Mouse (Mus musculus): ENCODE measurements around the gene Lyzl6. TPM values are rescaled to one million over a fixed set of nuclear protein-coding genes. Genes with fewer than 3 reads are reported as not detected.

Gene Lyzl6
- polyA plus RNA-seq, 1 experiment from 2014 or later = not detected

- Histone ChIP-seq H3K4me1 (ENCODE audit: control insufficient read depth, insufficient read depth, low read length) (0 out of 2 replicates have a peak, but pooled peaks cover 4% of the 10 kb centered on the region), H3K27ac (ENCODE audit: low read length) (no peak overlapping the region), H3K4me3 (ENCODE audit: low read length) (no peak overlapping the region), H3K9ac (ENCODE audit: low read length) (no peak overlapping the region), H3K36me3 (ENCODE audit: control insufficient read depth, insufficient read depth) (no peaks in the 10 kb centered on the region), H3K4me2 (ENCODE audit: low read depth, low read length) (no peak overlapping the region), H3K9me3 (replicated peaks; ENCODE audit: control insufficient read depth, low read length) (peaks cover 3% of the 10 kb centered on the region), H3K27me3 (ENCODE audit: control insufficient read depth, insufficient read depth, low read length) (peaks cover 73% of the 10 kb centered on the region)
- 28% methylated on average over 7 of the region's 7 CpGs for WGBS
- no peak for ATAC-seq (replicated peaks; ENCODE audit: extremely low read depth, insufficient read depth, low FRiP score)
Measured at GRCm38 (mm10) chr11:103648656-103649055, 10.0 kb upstream of the Lyzl6 start.

- 6% methylated on average over 11 of the region's 11 CpGs for WGBS
- peaks cover 68% of the 10 kb centered on the region for H3K27me3 ChIP-seq (ENCODE audit: control insufficient read depth, insufficient read depth, low read length)
- no peak overlapping the region for H3K4me2 ChIP-seq (ENCODE audit: low read depth, low read length)
- H3K4me3 ChIP-seq (ENCODE audit: low read length) = no peak overlapping the region
- H3K9ac ChIP-seq (ENCODE audit: low read length) = no peak overlapping the region
- H3K36me3 ChIP-seq (ENCODE audit: control insufficient read depth, insufficient read depth) = no peaks in the 10 kb centered on the region
- ATAC-seq (replicated peaks; ENCODE audit: extremely low read depth, insufficient read depth, low FRiP score) = no peak
- H3K27ac ChIP-seq (ENCODE audit: low read length) = no peak overlapping the region
- peaks cover 3% of the 10 kb centered on the region for H3K9me3 ChIP-seq (replicated peaks; ENCODE audit: control insufficient read depth, low read length)
- 0 out of 2 replicates have a peak, but pooled peaks cover 4% of the 10 kb centered on the region for H3K4me1 ChIP-seq (ENCODE audit: control insufficient read depth, insufficient read depth, low read length)
Measured at GRCm38 (mm10) chr11:103647921-103648620, 9.4 kb upstream of the Lyzl6 start.

GRCm38 (mm10) chr11:103646301-103646700, 7.6 kb upstream of the Lyzl6 start:
- no peaks in the 10 kb centered on the region for H3K36me3 ChIP-seq (ENCODE audit: control insufficient read depth, insufficient read depth)
- 0 out of 2 replicates have a peak, but pooled peaks cover 4% of the 10 kb centered on the region for H3K4me1 ChIP-seq (ENCODE audit: control insufficient read depth, insufficient read depth, low read length)
- no peak for ATAC-seq (replicated peaks; ENCODE audit: extremely low read depth, insufficient read depth, low FRiP score)
- 73% methylated on average over 6 of the region's 6 CpGs for WGBS
- H3K27ac ChIP-seq (ENCODE audit: low read length) = no peak overlapping the region
- H3K4me3 ChIP-seq (ENCODE audit: low read length) = no peak overlapping the region
- H3K27me3 ChIP-seq (ENCODE audit: control insufficient read depth, insufficient read depth, low read length) = peaks cover 50% of the 10 kb centered on the region
- H3K9ac ChIP-seq (ENCODE audit: low read length) = no peak overlapping the region
- peaks cover 3% of the 10 kb centered on the region for H3K9me3 ChIP-seq (replicated peaks; ENCODE audit: control insufficient read depth, low read length)
- H3K4me2 ChIP-seq (ENCODE audit: low read depth, low read length) = no peak overlapping the region

GRCm38 (mm10) chr11:103645731-103646130, 7.0 kb upstream of the Lyzl6 start:
- no peak overlapping the region for H3K9ac ChIP-seq (ENCODE audit: low read length)
- H3K36me3 ChIP-seq (ENCODE audit: control insufficient read depth, insufficient read depth) = no peaks in the 10 kb centered on the region
- no peak overlapping the region for H3K27ac ChIP-seq (ENCODE audit: low read length)
- no peak overlapping the region for H3K4me2 ChIP-seq (ENCODE audit: low read depth, low read length)
- H3K9me3 ChIP-seq (replicated peaks; ENCODE audit: control insufficient read depth, low read length) = peaks cover 3% of the 10 kb centered on the region
- H3K27me3 ChIP-seq (ENCODE audit: control insufficient read depth, insufficient read depth, low read length) = peaks cover 49% of the 10 kb centered on the region
- H3K4me3 ChIP-seq (ENCODE audit: low read length) = no peak overlapping the region
- ATAC-seq (replicated peaks; ENCODE audit: extremely low read depth, insufficient read depth, low FRiP score) = no peak
- H3K4me1 ChIP-seq (ENCODE audit: control insufficient read depth, insufficient read depth, low read length) = 0 out of 2 replicates have a peak, but pooled peaks cover 4% of the 10 kb centered on the region
- 58% methylated on average over 8 of the region's 8 CpGs for WGBS

GRCm38 (mm10) chr11:103643211-103643610, 4.5 kb upstream of the Lyzl6 start:
- no peak for ATAC-seq (replicated peaks; ENCODE audit: extremely low read depth, insufficient read depth, low FRiP score)
- Histone ChIP-seq H3K36me3 (ENCODE audit: control insufficient read depth, insufficient read depth) (no peaks in the 10 kb centered on the region), H3K9ac (ENCODE audit: low read length) (no peak overlapping the region), H3K27me3 (ENCODE audit: control insufficient read depth, insufficient read depth, low read length) (peaks cover 28% of the 10 kb centered on the region), H3K4me1 (ENCODE audit: control insufficient read depth, insufficient read depth, low read length) (no peaks in the 10 kb centered on the region), H3K9me3 (replicated peaks; ENCODE audit: control insufficient read depth, low read length) (peaks cover 3% of the 10 kb centered on the region), H3K4me3 (ENCODE audit: low read length) (no peak overlapping the region), H3K4me2 (ENCODE audit: low read depth, low read length) (no peak overlapping the region), H3K27ac (ENCODE audit: low read length) (no peak overlapping the region)
- WGBS = 65% methylated on average over 9 of the region's 9 CpGs

DNA sequence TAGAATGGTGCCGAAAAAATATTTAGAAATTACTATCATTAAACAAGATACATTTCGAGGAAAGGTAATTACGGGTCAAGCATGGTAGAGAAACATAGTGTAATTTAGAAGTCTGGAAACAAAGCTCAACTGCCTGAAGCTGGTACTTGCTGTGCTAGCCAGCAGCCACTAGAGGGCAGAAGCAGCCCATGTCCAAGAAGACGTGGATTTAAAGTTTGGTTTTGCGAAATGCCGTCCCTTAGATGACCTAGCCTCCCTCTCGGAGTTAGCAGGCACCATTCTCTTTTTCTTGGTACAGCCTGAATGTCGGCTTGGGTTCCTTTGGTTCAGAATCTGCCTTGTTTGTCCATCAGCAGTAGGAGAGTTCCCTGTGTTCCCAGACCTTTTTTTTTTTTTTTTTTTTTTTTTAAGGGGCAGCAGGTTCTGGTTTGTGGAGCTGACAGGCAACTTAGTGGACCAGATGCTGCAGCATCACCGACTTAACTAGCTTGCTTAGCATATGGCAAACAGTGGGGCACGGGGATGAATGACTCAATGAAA, 787 bp upstream of the Lyzl6 start:
- 6% methylated on average over 10 of the region's 10 CpGs for WGBS
- Histone ChIP-seq H3K36me3 (ENCODE audit: control insufficient read depth, insufficient read depth) (no peaks in the 10 kb centered on the region), H3K27ac (ENCODE audit: low read length) (no peak overlapping the region), H3K9ac (ENCODE audit: low read length) (no peak overlapping the region), H3K27me3 (ENCODE audit: control insufficient read depth, insufficient read depth, low read length) (peaks cover 9% of the 10 kb centered on the region), H3K4me1 (ENCODE audit: control insufficient read depth, insufficient read depth, low read length) (no peaks in the 10 kb centered on the region), H3K4me3 (ENCODE audit: low read length) (no peak overlapping the region), H3K9me3 (replicated peaks; ENCODE audit: control insufficient read depth, low read length) (peaks cover 2% of the 10 kb centered on the region), H3K4me2 (ENCODE audit: low read depth, low read length) (no peak overlapping the region)
- ATAC-seq (replicated peaks; ENCODE audit: extremely low read depth, insufficient read depth, low FRiP score) = no peak

GRCm38 (mm10) chr11:103636261-103636660, 2.4 kb downstream of the Lyzl6 start:
- Histone ChIP-seq H3K27me3 (ENCODE audit: control insufficient read depth, insufficient read depth, low read length) (peaks cover 10% of the 10 kb centered on the region), H3K27ac (ENCODE audit: low read length) (no peak overlapping the region), H3K36me3 (ENCODE audit: control insufficient read depth, insufficient read depth) (no peaks in the 10 kb centered on the region), H3K4me3 (ENCODE audit: low read length) (no peak overlapping the region), H3K9ac (ENCODE audit: low read length) (no peak overlapping the region), H3K4me1 (ENCODE audit: control insufficient read depth, insufficient read depth, low read length) (no peaks in the 10 kb centered on the region), H3K4me2 (ENCODE audit: low read depth, low read length) (no peak overlapping the region), H3K9me3 (replicated peaks; ENCODE audit: control insufficient read depth, low read length) (no peaks in the 10 kb centered on the region)
- no peak for ATAC-seq (replicated peaks; ENCODE audit: extremely low read depth, insufficient read depth, low FRiP score)
- WGBS = 69% methylated on average over 6 of the region's 6 CpGs

GRCm38 (mm10) chr11:103635481-103635880, 3.2 kb downstream of the Lyzl6 start:
- no peaks in the 10 kb centered on the region for H3K36me3 ChIP-seq (ENCODE audit: control insufficient read depth, insufficient read depth)
- no peak overlapping the region for H3K9ac ChIP-seq (ENCODE audit: low read length)
- H3K4me3 ChIP-seq (ENCODE audit: low read length) = no peak overlapping the region
- no peak overlapping the region for H3K27ac ChIP-seq (ENCODE audit: low read length)
- no peak overlapping the region for H3K4me2 ChIP-seq (ENCODE audit: low read depth, low read length)
- no peaks in the 10 kb centered on the region for H3K9me3 ChIP-seq (replicated peaks; ENCODE audit: control insufficient read depth, low read length)
- H3K4me1 ChIP-seq (ENCODE audit: control insufficient read depth, insufficient read depth, low read length) = no peaks in the 10 kb centered on the region
- peaks cover 6% of the 10 kb centered on the region for H3K27me3 ChIP-seq (ENCODE audit: control insufficient read depth, insufficient read depth, low read length)
- WGBS = 61% methylated on average over 3 of the region's 3 CpGs
- no peak for ATAC-seq (replicated peaks; ENCODE audit: extremely low read depth, insufficient read depth, low FRiP score)

- no peak overlapping the region for H3K9ac ChIP-seq (ENCODE audit: low read length)
- WGBS = 77% methylated on average over 7 of the region's 7 CpGs
- no peak for ATAC-seq (replicated peaks; ENCODE audit: extremely low read depth, insufficient read depth, low FRiP score)
Measured at GRCm38 (mm10) chr11:103634806-103635205, 3.9 kb downstream of the Lyzl6 start.

More at GRCm38 (mm10) chr11:103634806-103635205, 3.9 kb downstream of the Lyzl6 start:
- H3K4me3 ChIP-seq (ENCODE audit: low read length) = no peak overlapping the region
- no peaks in the 10 kb centered on the region for H3K4me1 ChIP-seq (ENCODE audit: control insufficient read depth, insufficient read depth, low read length)
- H3K9me3 ChIP-seq (replicated peaks; ENCODE audit: control insufficient read depth, low read length) = no peaks in the 10 kb centered on the region
- peaks cover 5% of the 10 kb centered on the region; the same call in 1 of the 2 replicates for H3K27me3 ChIP-seq (ENCODE audit: control insufficient read depth, insufficient read depth, low read length)
- H3K27ac ChIP-seq (ENCODE audit: low read length) = no peak overlapping the region
- H3K4me2 ChIP-seq (ENCODE audit: low read depth, low read length) = no peak overlapping the region
- H3K36me3 ChIP-seq (ENCODE audit: control insufficient read depth, insufficient read depth) = no peaks in the 10 kb centered on the region
